Mouse (Mus musculus): ENCODE measurements at regions not wholly inside any gene's neighbourhood (a gene's known extent, or its start where the extent isn't known, plus 50 kb on each side); places are given as distances from the start of the nearest gene placed in this dataset.

- intact Hi-C loops (cut with DNase I): no loop called here
Observed at GRCm38 (mm10) chr1:75988496-75988895, 442.4 kb downstream of the Slc4a3 start.

- intact Hi-C loops (cut with DNase I): no loop called here
Observed at GRCm38 (mm10) chr1:75992039-75992438, 446.0 kb downstream of the Slc4a3 start.

GRCm38 (mm10) chr1:75997222-75997621, 451.2 kb downstream of the Slc4a3 start:
- intact Hi-C loops (cut with DNase I): no loop called here

GRCm38 (mm10) chr1:76001124-76001523, 455.1 kb downstream of the Slc4a3 start:
- intact Hi-C loops (cut with DNase I): no loop called here

GRCm38 (mm10) chr1:76009601-76010000, 463.5 kb downstream of the Slc4a3 start:
- intact Hi-C loops (cut with DNase I): no loop called here

GRCm38 (mm10) chr1:76010212-76010800, 464.2 kb downstream of the Slc4a3 start:
- intact Hi-C loops (cut with DNase I): no loop called here

GRCm38 (mm10) chr1:76018588-76018987, 472.5 kb downstream of the Slc4a3 start:
- intact Hi-C loops (cut with DNase I): no loop called here

- intact Hi-C loops (cut with DNase I): no loop called here
Observed at GRCm38 (mm10) chr1:76019071-76019470, 473.0 kb downstream of the Slc4a3 start.

- intact Hi-C loops (cut with DNase I): no loop called here
Observed at GRCm38 (mm10) chr1:76024650-76025049, 478.6 kb downstream of the Slc4a3 start.

GRCm38 (mm10) chr1:76025389-76025788, 479.3 kb downstream of the Slc4a3 start:
- intact Hi-C loops (cut with DNase I): no loop called here

GRCm38 (mm10) chr1:76029059-76029458, 483.0 kb downstream of the Slc4a3 start:
- intact Hi-C loops (cut with DNase I): no loop called here

GRCm38 (mm10) chr1:76031171-76031922, 485.3 kb downstream of the Slc4a3 start:
- intact Hi-C loops (cut with DNase I): no loop called here

- intact Hi-C loops (cut with DNase I): no loop called here
Observed at GRCm38 (mm10) chr1:76031923-76032285, 485.8 kb downstream of the Slc4a3 start.

- intact Hi-C loops (cut with DNase I): no loop called here
Observed at GRCm38 (mm10) chr1:76032626-76033025, 486.6 kb downstream of the Slc4a3 start.

GRCm38 (mm10) chr1:76036316-76036715, 490.2 kb downstream of the Slc4a3 start:
- intact Hi-C loops (cut with DNase I): no loop called here

GRCm38 (mm10) chr1:76039029-76039655, 493.1 kb downstream of the Slc4a3 start:
- intact Hi-C loops (cut with DNase I): no loop called here

GRCm38 (mm10) chr1:76039661-76040060, 493.6 kb downstream of the Slc4a3 start:
- intact Hi-C loops (cut with DNase I): no loop called here

- intact Hi-C loops (cut with DNase I): no loop called here
Observed at GRCm38 (mm10) chr1:76050264-76050663, 504.2 kb downstream of the Slc4a3 start.

GRCm38 (mm10) chr1:76053378-76054171, 507.5 kb downstream of the Slc4a3 start:
- intact Hi-C loops (cut with DNase I): no loop called here

- intact Hi-C loops (cut with DNase I): no loop called here
Observed at GRCm38 (mm10) chr1:76065783-76066182, 519.7 kb downstream of the Slc4a3 start.

GRCm38 (mm10) chr1:76070831-76071321, 524.8 kb downstream of the Slc4a3 start:
- intact Hi-C loops (cut with DNase I): no loop called here

GRCm38 (mm10) chr1:76075213-76075612, 529.1 kb downstream of the Slc4a3 start:
- intact Hi-C loops (cut with DNase I): no loop called here
